20 mouse cellular contexts compared by ENCODE assay signal in genomic region chr12:59330753-59331152, GRCm38 (mm10).
DNase-seq lines count a peak whose midpoint lies in the region; ATAC-seq lines count a peak whose summit lies in the region.
"Had no signal": no experiment of that assay in that cellular context is flagged by ENCODE, and none has a peak within 500 bp of the region (broad histone marks: within the 10 kb centered on the region; RNA-seq: fewer than 3 reads in every experiment).

No protein-coding gene starts in this region.

- no peak overlapping the region for H3K27ac ChIP-seq in hindbrain, embryonic 16.5 days (ENCODE audit: low read depth, low read length)
- no peak overlapping the region for H3K27ac ChIP-seq in hindbrain, embryonic 12.5 days
- H3K27ac ChIP-seq in midbrain, embryonic 13.5 days, result no peak overlapping the region
- H3K27ac ChIP-seq in midbrain, embryonic 11.5 days (ENCODE audit: low read depth, low read length), result no peak overlapping the region
- H3K27ac ChIP-seq: limb, embryonic 13.5 days; liver, embryonic 14.5 days; stomach, postnatal 0 days had no signal

- no peak overlapping the region for H3K4me3 ChIP-seq in hindbrain, embryonic 16.5 days (ENCODE audit: low read length)
- no peak overlapping the region for H3K4me3 ChIP-seq in hindbrain, embryonic 12.5 days
- H3K4me3 ChIP-seq in midbrain, embryonic 13.5 days (replicated peaks), result no peak overlapping the region
- no peak overlapping the region for H3K4me3 ChIP-seq in midbrain, embryonic 11.5 days (ENCODE audit: low read depth, low read length)
- H3K4me3 ChIP-seq: erythroblast, embryonic 14.5 days; limb, embryonic 13.5 days; myocyte had no signal

- no peaks in the 10 kb centered on the region for H3K9me3 ChIP-seq in hindbrain, embryonic 16.5 days (ENCODE audit: control insufficient read depth, low read length)
- H3K9me3 ChIP-seq in hindbrain, embryonic 12.5 days (replicated peaks), result no peaks in the 10 kb centered on the region
- H3K9me3 ChIP-seq in midbrain, embryonic 13.5 days, result no peaks in the 10 kb centered on the region
- no peaks in the 10 kb centered on the region for H3K9me3 ChIP-seq in midbrain, embryonic 11.5 days (ENCODE audit: control insufficient read depth, low read length)
- H3K9me3 ChIP-seq: G1E; limb, embryonic 13.5 days had no signal

- no peaks in the 10 kb centered on the region for H3K27me3 ChIP-seq in hindbrain, embryonic 16.5 days (replicated peaks; ENCODE audit: control insufficient read depth, insufficient read depth, low read length)
- H3K27me3 ChIP-seq in hindbrain, embryonic 12.5 days, result no peaks in the 10 kb centered on the region
- H3K27me3 ChIP-seq in midbrain, embryonic 13.5 days, result no peaks in the 10 kb centered on the region
- no peaks in the 10 kb centered on the region for H3K27me3 ChIP-seq in midbrain, embryonic 11.5 days (ENCODE audit: control insufficient read depth, insufficient read depth, low read length)
- H3K27me3 ChIP-seq: limb, embryonic 13.5 days had no signal

- H3K36me3 ChIP-seq in hindbrain, embryonic 16.5 days (ENCODE audit: control insufficient read depth, insufficient read depth, low read length), result no peaks in the 10 kb centered on the region
- no peaks in the 10 kb centered on the region for H3K36me3 ChIP-seq in hindbrain, embryonic 12.5 days
- no peaks in the 10 kb centered on the region for H3K36me3 ChIP-seq in midbrain, embryonic 13.5 days
- H3K36me3 ChIP-seq in midbrain, embryonic 11.5 days (ENCODE audit: control insufficient read depth, insufficient read depth, low read length), result no peaks in the 10 kb centered on the region
- H3K36me3 ChIP-seq: G1E; limb, embryonic 13.5 days had no signal

- WGBS in hindbrain, embryonic 16.5 days, result 38% methylated on average over 2 of the region's 2 CpGs
- 63% methylated on average over 2 of the region's 2 CpGs for WGBS in hindbrain, embryonic 12.5 days
- WGBS in midbrain, embryonic 13.5 days, result 52% methylated on average over 2 of the region's 2 CpGs
- WGBS in midbrain, embryonic 11.5 days, result 85% methylated on average over 2 of the region's 2 CpGs

- H3K4me2 ChIP-seq in hindbrain, embryonic 16.5 days (ENCODE audit: low read length), result no peak overlapping the region
- H3K4me2 ChIP-seq in hindbrain, embryonic 12.5 days (replicated peaks), result no peak overlapping the region
- H3K4me2 ChIP-seq in midbrain, embryonic 13.5 days (replicated peaks), result no peak overlapping the region
- no peak overlapping the region for H3K4me2 ChIP-seq in midbrain, embryonic 11.5 days
- H3K4me2 ChIP-seq: heart, embryonic 11.5 days; limb, embryonic 13.5 days had no signal

- ATAC-seq in hindbrain, embryonic 16.5 days, result peak; percentile 65; the same call in 1 of the 2 replicates
- no peak for ATAC-seq in hindbrain, embryonic 12.5 days (ENCODE audit: low FRiP score)
- peak; percentile 56; the same call in 1 of the 2 replicates for ATAC-seq in midbrain, embryonic 13.5 days
- no peak for ATAC-seq in midbrain, embryonic 11.5 days (ENCODE audit: low FRiP score)
- ATAC-seq: CD4-positive, CD25-positive, alpha-beta regulatory T cell, adult 4 months; lung, postnatal 0 days had no signal

- H3K4me1 ChIP-seq in hindbrain, embryonic 16.5 days (ENCODE audit: control insufficient read depth, insufficient read depth, low read depth, low read length), result no peaks in the 10 kb centered on the region
- no peaks in the 10 kb centered on the region for H3K4me1 ChIP-seq in hindbrain, embryonic 12.5 days
- H3K4me1 ChIP-seq in midbrain, embryonic 13.5 days (replicated peaks), result no peaks in the 10 kb centered on the region
- no peaks in the 10 kb centered on the region for H3K4me1 ChIP-seq in midbrain, embryonic 11.5 days (ENCODE audit: control insufficient read depth, insufficient read depth, low read length)
- H3K4me1 ChIP-seq: limb, embryonic 13.5 days had no signal

- peak; percentile 37 to 59 for DNase-seq in cerebellum, postnatal 10 days
- no peak for DNase-seq in cerebellum, adult 8-10 months
- DNase-seq in midbrain, embryonic 11.5 days (ENCODE audit: low spot score, missing footprints), result no peak
- peak; percentile 27 for DNase-seq in right cerebral cortex, postnatal 4 days
- DNase-seq in adrenal gland, postnatal 14 days, result no peak
- DNase-seq: cerebellum, postnatal 36 days; heart, postnatal 14 days; retina, postnatal 1 day had no signal

- no peak overlapping the region for H3K9ac ChIP-seq in hindbrain, embryonic 16.5 days (ENCODE audit: low read depth, low read length)
- H3K9ac ChIP-seq in hindbrain, embryonic 12.5 days, result no peak overlapping the region
- no peak overlapping the region for H3K9ac ChIP-seq in midbrain, embryonic 13.5 days (replicated peaks)
- H3K9ac ChIP-seq in midbrain, embryonic 11.5 days (ENCODE audit: low read length), result no peak overlapping the region
- H3K9ac ChIP-seq: limb, embryonic 13.5 days; liver, embryonic 14.5 days had no signal

Comparison
In these comparisons a context has a peak if more than half of its experiments do, and no peak if none do; other contexts are left out.
1. DNase-seq: peak in cerebellum, postnatal 10 days (2 of 2) and right cerebral cortex, postnatal 4 days (single experiment); none in cerebellum, adult 8-10 months (single experiment), midbrain, embryonic 11.5 days (single experiment) and adrenal gland, postnatal 14 days (single experiment).
2. ATAC-seq: peak in hindbrain, embryonic 16.5 days (single experiment) and midbrain, embryonic 13.5 days (single experiment); none in hindbrain, embryonic 12.5 days (single experiment) and midbrain, embryonic 11.5 days (single experiment).